Mouse (Mus musculus): Measurements from ENCODE around the gene St3gal2. TPM values are rescaled to one million over a fixed set of nuclear protein-coding genes. Genes with fewer than 3 reads are reported as not detected.
"Not testable (repeated sequence)": the region's sequence is repeated elsewhere in the genome, so short reads cannot be mapped to it uniquely, and the experiment has no call there.

St3gal2 gene
- polyA plus RNA-seq, 1 experiment from 2014 or later: 23.5 TPM

DNA sequence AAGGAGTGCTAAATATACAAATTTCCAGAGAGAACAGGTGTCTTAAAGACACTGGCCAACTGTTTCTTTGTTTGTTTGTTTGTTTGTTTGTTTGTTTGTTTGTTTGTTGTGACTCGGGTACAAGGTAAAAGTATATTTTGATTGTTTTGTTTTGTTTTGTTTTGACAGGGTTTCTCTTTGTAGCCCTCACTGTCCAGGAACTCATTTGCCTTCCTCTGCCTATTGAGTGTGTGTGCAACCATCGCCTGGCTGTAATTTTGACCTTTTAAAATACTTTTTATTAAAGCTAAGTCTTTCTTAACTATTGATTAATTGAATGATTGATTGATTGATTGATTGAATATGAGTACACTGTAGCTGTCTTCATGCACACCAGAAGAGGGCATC, 17.1 kb upstream of the St3gal2 start:
- 0 out of 2 replicates have a peak, but pooled peaks have one; percentile 20 for ATAC-seq
- Histone ChIP-seq H3K36me3 (ENCODE audit: control insufficient read depth, insufficient read depth, low read length) (no peaks in the 10 kb centered on the region), H3K4me1 (ENCODE audit: control insufficient read depth, insufficient read depth, low read depth, low read length) (peaks cover 5% of the 10 kb centered on the region; the same call in 1 of the 2 replicates), H3K27ac (ENCODE audit: low read depth, low read length) (no peak overlapping the region), H3K4me2 (ENCODE audit: low read length) (peak overlapping the region; percentile 70), H3K9ac (ENCODE audit: low read depth, low read length) (no peak overlapping the region), H3K4me3 (ENCODE audit: low read length) (peak overlapping the region; percentile 74), H3K27me3 (replicated peaks; ENCODE audit: control insufficient read depth, insufficient read depth, low read length) (no peaks in the 10 kb centered on the region), H3K9me3 (ENCODE audit: control insufficient read depth, low read length) (no peaks in the 10 kb centered on the region)
- 66% methylated on average over 2 of the region's 2 CpGs for WGBS

DNA sequence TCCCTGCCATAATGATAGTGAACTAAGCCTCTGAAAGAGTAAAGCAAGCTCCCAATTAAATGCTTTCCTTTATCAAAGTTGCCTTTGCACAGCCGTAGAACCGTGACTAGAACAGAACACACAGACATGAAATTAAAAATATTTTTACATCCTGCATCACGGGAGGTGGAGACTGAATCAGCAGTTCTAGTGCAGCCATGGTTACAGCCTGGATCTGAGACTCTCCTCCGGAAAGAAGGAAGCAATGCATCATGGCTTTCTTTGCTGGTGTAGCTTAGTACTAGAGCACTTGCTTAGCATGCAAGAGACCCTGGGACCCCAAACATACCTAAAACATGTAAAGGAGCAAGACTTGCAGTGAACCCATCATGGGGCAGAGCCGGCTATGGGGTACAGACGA, 14.3 kb upstream of the St3gal2 start:
- Histone ChIP-seq H3K4me3 (ENCODE audit: low read length) (no peak overlapping the region), H3K4me2 (ENCODE audit: low read length) (no peak overlapping the region), H3K36me3 (ENCODE audit: control insufficient read depth, insufficient read depth, low read length) (no peaks in the 10 kb centered on the region), H3K4me1 (ENCODE audit: control insufficient read depth, insufficient read depth, low read depth, low read length) (peaks cover 5% of the 10 kb centered on the region; the same call in 1 of the 2 replicates), H3K9ac (ENCODE audit: low read depth, low read length) (no peak overlapping the region), H3K27me3 (replicated peaks; ENCODE audit: control insufficient read depth, insufficient read depth, low read length) (no peaks in the 10 kb centered on the region), H3K27ac (ENCODE audit: low read depth, low read length) (no peak overlapping the region), H3K9me3 (ENCODE audit: control insufficient read depth, low read length) (no peaks in the 10 kb centered on the region)
- 88% methylated on average over 6 of the region's 6 CpGs for WGBS
- ATAC-seq: no peak

DNA sequence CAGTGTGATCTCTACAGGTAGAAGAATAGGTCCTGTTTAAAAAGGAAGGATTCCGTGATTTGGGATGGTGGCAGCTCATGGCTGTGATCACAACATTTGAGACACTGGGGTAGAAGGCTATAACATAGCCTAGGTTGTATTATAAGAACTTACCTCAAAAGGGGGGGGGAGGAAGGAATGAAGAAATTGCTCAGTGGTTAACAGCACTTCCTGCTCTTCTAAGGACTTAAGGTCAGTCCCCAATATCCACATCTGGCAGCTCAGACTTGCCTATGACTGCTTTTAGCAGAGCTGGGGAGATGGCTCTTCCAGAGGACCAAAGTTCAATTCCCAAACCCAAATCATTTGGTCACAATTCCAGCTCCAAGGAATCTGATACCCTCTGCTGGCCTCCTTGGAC, 13.0 kb upstream of the St3gal2 start:
- Histone ChIP-seq H3K27me3 (replicated peaks; ENCODE audit: control insufficient read depth, insufficient read depth, low read length) (no peaks in the 10 kb centered on the region), H3K9ac (ENCODE audit: low read depth, low read length) (no peak overlapping the region), H3K27ac (ENCODE audit: low read depth, low read length) (no peak overlapping the region), H3K4me1 (ENCODE audit: control insufficient read depth, insufficient read depth, low read depth, low read length) (peaks cover 2% of the 10 kb centered on the region; the same call in 1 of the 2 replicates), H3K9me3 (ENCODE audit: control insufficient read depth, low read length) (no peaks in the 10 kb centered on the region), H3K4me3 (ENCODE audit: low read length) (no peak overlapping the region), H3K4me2 (ENCODE audit: low read length) (no peak overlapping the region), H3K36me3 (ENCODE audit: control insufficient read depth, insufficient read depth, low read length) (no peaks in the 10 kb centered on the region)
- ATAC-seq: no peak
- 95% methylated on average over 1 of the region's 1 CpGs for WGBS

DNA sequence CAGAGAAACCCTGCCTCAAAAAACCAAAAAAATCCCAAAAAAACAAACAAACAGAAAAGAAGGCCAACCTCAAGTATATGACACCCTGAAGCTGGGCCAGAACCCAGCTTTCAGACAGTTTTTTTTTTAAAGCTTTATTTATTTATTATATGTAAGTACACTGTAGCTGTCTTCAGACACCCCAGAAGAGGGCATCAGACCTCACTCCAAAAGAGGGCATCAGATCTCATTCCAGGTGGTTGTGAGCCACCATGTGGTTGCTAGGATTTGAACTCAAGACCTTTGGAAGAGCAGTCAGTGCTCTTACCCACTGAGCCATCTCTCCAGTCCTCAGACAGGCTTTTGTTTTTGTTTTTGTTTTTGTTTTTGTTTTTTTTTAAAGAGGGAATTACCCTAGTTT, 9.9 kb upstream of the St3gal2 start:
- H3K27me3 ChIP-seq (replicated peaks; ENCODE audit: control insufficient read depth, insufficient read depth, low read length); H3K27ac ChIP-seq (ENCODE audit: low read depth, low read length); H3K9me3 ChIP-seq (ENCODE audit: control insufficient read depth, low read length); H3K4me1 ChIP-seq (ENCODE audit: control insufficient read depth, insufficient read depth, low read depth, low read length); H3K9ac ChIP-seq (ENCODE audit: low read depth, low read length); H3K4me2 ChIP-seq (ENCODE audit: low read length); H3K36me3 ChIP-seq (ENCODE audit: control insufficient read depth, insufficient read depth, low read length); H3K4me3 ChIP-seq (ENCODE audit: low read length); ATAC-seq: not testable (repeated sequence)

DNA sequence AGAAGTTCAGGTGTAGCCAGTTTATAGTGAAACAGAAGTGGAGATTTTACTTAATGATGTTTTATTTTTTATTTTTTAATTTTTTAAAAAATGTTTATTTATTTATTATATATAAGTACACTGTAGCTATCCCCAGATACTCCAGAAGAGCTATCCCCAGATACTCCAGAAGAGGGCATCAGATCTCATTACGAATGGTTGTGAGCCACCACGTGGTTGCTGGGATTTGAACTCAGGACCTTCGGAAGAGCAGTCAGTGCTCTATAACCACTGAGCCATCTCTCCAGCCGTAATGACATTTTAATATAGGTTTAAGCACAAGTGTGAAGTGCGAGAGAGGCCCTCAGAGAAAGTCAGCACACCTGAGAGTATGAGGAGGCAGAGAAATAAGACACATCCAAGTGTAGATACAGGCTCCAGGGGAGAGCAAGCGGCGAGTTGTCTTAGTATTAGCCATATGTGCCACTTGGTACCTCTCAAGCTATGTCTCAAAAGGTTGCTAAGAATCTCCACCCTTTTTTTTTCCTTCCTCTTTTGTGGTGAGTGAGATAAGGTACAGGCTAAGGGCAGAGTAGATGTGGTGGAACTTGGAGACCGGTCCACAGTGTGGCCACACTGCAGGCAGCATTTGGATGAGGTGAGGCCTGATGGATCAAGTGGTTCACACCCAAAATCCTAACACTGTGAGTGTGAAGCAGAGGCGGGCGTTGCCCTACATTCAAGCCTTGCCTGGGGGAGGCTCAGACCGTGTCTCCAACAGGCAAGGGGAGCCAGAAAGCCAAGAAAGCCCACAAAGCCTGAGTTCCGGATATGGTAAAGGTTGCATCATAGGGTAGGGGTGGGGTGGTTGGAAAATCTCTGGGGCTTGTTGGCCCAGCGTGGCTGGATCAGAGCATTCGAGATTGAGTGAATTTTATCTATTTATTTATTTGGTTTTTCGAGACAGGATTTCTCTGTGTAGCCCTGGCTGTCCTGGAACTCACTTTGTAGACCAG, 7.8 kb upstream of the St3gal2 start:
- Histone ChIP-seq H3K4me1 (ENCODE audit: control insufficient read depth, insufficient read depth, low read depth, low read length) (no peaks in the 10 kb centered on the region), H3K27ac (ENCODE audit: low read depth, low read length) (no peak overlapping the region), H3K4me3 (ENCODE audit: low read length) (no peak overlapping the region), H3K4me2 (ENCODE audit: low read length) (no peak overlapping the region), H3K27me3 (replicated peaks; ENCODE audit: control insufficient read depth, insufficient read depth, low read length) (no peaks in the 10 kb centered on the region), H3K36me3 (ENCODE audit: control insufficient read depth, insufficient read depth, low read length) (no peaks in the 10 kb centered on the region), H3K9ac (ENCODE audit: low read depth, low read length) (no peak overlapping the region), H3K9me3 (ENCODE audit: control insufficient read depth, low read length) (no peaks in the 10 kb centered on the region)
- ATAC-seq: no peak
- 90% methylated on average over 15 of the region's 15 CpGs for WGBS

DNA sequence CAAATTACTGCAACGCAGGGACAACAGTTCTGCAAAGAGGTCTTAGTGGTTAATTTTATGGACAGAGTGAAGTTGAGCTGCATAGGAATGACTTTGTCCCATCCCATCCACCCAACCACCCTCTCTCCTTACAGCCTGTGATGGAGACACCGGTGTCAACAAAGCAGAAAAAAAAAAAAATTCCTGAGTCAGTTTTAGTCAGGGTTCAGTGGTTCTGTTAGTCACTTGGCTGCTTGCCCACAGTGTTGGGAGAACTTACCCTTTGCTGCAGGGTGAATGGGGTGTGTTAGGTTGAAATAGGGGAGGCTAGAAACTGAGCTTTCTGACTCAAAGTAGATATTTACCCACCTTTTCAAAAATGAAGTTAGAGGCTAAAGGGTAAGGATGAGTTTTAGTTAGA, 2.3 kb upstream of the St3gal2 start:
- H3K9me3 ChIP-seq (ENCODE audit: control insufficient read depth, low read length): no peaks in the 10 kb centered on the region
- H3K27me3 ChIP-seq (replicated peaks; ENCODE audit: control insufficient read depth, insufficient read depth, low read length): no peaks in the 10 kb centered on the region
- WGBS: 65% methylated on average over 2 of the region's 2 CpGs
- no peak for ATAC-seq
- no peak overlapping the region for H3K4me3 ChIP-seq (ENCODE audit: low read length)
- H3K27ac ChIP-seq (ENCODE audit: low read depth, low read length): no peak overlapping the region
- H3K9ac ChIP-seq (ENCODE audit: low read depth, low read length): no peak overlapping the region
- H3K4me2 ChIP-seq (ENCODE audit: low read length): no peak overlapping the region
- H3K4me1 ChIP-seq (ENCODE audit: control insufficient read depth, insufficient read depth, low read depth, low read length): peaks cover 20% of the 10 kb centered on the region
- no peaks in the 10 kb centered on the region for H3K36me3 ChIP-seq (ENCODE audit: control insufficient read depth, insufficient read depth, low read length)

DNA sequence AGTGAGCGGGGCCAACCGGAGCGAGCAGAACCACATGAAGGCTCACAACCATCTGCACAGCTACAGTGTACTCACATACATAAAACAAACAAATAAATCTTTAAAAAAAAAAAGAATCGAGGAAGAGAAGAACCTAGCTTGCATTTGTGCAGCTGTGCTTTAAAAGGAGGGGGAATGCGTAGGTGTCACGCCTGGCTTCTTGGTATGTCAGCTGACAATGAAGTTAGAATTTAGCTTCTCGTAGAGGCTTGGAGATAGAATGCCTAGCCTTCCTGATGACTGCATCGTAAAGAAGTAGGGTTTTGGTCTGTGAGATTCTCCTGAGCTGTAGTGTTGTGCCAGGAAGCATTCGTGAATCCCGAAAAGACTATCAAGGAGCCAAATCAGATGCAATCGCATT, 1.7 kb upstream of the St3gal2 start:
- H3K9me3 ChIP-seq (ENCODE audit: control insufficient read depth, low read length): no peaks in the 10 kb centered on the region
- H3K9ac ChIP-seq (ENCODE audit: low read depth, low read length): no peak overlapping the region
- H3K4me2 ChIP-seq (ENCODE audit: low read length): no peak overlapping the region
- no peak overlapping the region for H3K4me3 ChIP-seq (ENCODE audit: low read length)
- H3K4me1 ChIP-seq (ENCODE audit: control insufficient read depth, insufficient read depth, low read depth, low read length): peaks cover 20% of the 10 kb centered on the region
- 83% methylated on average over 11 of the region's 11 CpGs for WGBS
- H3K27me3 ChIP-seq (replicated peaks; ENCODE audit: control insufficient read depth, insufficient read depth, low read length): no peaks in the 10 kb centered on the region
- no peaks in the 10 kb centered on the region for H3K36me3 ChIP-seq (ENCODE audit: control insufficient read depth, insufficient read depth, low read length)
- no peak for ATAC-seq
- H3K27ac ChIP-seq (ENCODE audit: low read depth, low read length): no peak overlapping the region

DNA sequence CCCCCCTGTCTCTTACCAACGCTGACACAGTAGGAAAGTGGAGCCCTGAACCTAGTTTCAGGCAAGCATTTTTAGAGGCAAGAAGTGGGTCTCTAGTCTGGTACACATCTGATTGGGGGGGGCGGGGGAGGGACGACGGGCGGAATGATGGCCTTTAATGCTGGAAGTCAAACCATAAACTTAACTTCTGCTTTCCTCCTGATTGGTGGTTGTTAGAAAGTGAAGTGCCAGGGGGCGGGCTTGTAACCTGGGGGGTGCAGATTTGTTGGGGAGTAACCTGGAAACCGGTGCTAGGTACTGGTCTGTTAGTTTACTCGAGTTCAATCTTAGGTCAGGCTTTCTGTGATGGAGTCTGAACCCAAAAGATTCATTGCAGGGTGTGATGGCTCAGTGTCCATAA, 1.3 kb upstream of the St3gal2 start:
- no peak overlapping the region for H3K27ac ChIP-seq (ENCODE audit: low read depth, low read length)
- no peaks in the 10 kb centered on the region for H3K36me3 ChIP-seq (ENCODE audit: control insufficient read depth, insufficient read depth, low read length)
- ATAC-seq: no peak
- no peaks in the 10 kb centered on the region for H3K9me3 ChIP-seq (ENCODE audit: control insufficient read depth, low read length)
- H3K4me3 ChIP-seq (ENCODE audit: low read length): no peak overlapping the region
- H3K27me3 ChIP-seq (replicated peaks; ENCODE audit: control insufficient read depth, insufficient read depth, low read length): no peaks in the 10 kb centered on the region
- peaks cover 20% of the 10 kb centered on the region for H3K4me1 ChIP-seq (ENCODE audit: control insufficient read depth, insufficient read depth, low read depth, low read length)
- WGBS: 63% methylated on average over 8 of the region's 8 CpGs
- no peak overlapping the region for H3K9ac ChIP-seq (ENCODE audit: low read depth, low read length)
- H3K4me2 ChIP-seq (ENCODE audit: low read length): no peak overlapping the region

DNA sequence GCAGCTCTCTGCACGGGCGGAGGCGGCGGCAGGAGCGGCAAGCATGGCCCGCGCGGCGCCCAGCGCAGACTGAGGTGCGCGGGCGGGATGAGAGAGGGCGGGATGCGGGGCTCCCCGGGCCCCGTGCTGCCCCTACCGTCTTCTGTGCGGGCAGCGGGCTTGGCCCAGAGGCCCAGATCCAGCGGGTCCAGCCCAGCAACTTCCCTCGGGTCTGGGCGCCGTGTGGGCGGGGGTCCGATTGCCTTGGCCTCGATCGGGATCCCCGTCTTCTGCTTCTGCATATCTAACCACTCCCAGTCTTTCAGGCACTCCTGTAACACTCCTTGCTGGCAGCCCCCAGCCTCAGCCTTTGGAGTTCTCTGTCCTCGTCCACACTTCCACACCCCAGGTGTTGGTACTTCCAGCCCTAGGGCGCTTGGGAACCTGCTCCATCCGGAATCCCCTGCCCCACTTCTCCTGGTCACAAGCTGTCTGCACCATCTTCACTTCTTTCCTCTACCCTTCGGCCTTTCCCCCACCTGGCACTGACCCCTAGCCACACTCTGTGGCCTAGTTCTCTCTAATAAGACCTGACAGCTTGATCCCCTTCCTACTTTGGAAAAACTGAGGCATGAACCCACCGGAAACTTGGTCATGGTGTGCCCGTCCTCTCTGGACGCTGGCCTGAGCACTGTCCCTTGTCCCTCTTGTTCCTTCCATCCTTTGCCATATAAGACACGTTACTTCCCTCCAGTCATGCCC, 480 bp downstream of the St3gal2 start:
- ATAC-seq: peak; percentile 25
- Histone ChIP-seq H3K9me3 (ENCODE audit: control insufficient read depth, low read length) (no peaks in the 10 kb centered on the region), H3K36me3 (ENCODE audit: control insufficient read depth, insufficient read depth, low read length) (no peaks in the 10 kb centered on the region), H3K27ac (ENCODE audit: low read depth, low read length) (peak overlapping the region; percentile 86), H3K27me3 (replicated peaks; ENCODE audit: control insufficient read depth, insufficient read depth, low read length) (no peaks in the 10 kb centered on the region), H3K4me3 (ENCODE audit: low read length) (peak overlapping the region; percentile 92), H3K4me2 (ENCODE audit: low read length) (peak overlapping the region; percentile 78), H3K9ac (ENCODE audit: low read depth, low read length) (peak overlapping the region; percentile 96), H3K4me1 (ENCODE audit: control insufficient read depth, insufficient read depth, low read depth, low read length) (peaks cover 20% of the 10 kb centered on the region)
- WGBS: 2% methylated on average over 13 of the region's 37 CpGs
